Mouse (Mus musculus): Measurements from ENCODE around the gene Osbpl11. TPM values are rescaled to one million over a fixed set of nuclear protein-coding genes. Genes with fewer than 3 reads are reported as not detected.
"Not testable (repeated sequence)": the region's sequence is repeated elsewhere in the genome, so short reads cannot be mapped to it uniquely, and the experiment has no call there.

The Osbpl11 gene
- polyA plus RNA-seq, 1 experiment from 2014 or later = 23.8 TPM

- ATAC-seq (replicated peaks; ENCODE audit: insufficient number of reproducible peaks, low FRiP score, low TSS enrichment, low read depth) (no peak), DNase-seq (ENCODE audit: low spot score) (peak; percentile 66)
- no peaks in the 10 kb centered on the region for H3K27me3 ChIP-seq (ENCODE audit: control insufficient read depth, insufficient read depth, low read length)
- 58% methylated on average over 2 of the region's 2 CpGs for WGBS
- no peaks in the 10 kb centered on the region for H3K4me1 ChIP-seq (ENCODE audit: control insufficient read depth, insufficient read depth, low read length)
- no peaks in the 10 kb centered on the region for H3K36me3 ChIP-seq (replicated peaks; ENCODE audit: control insufficient read depth, insufficient read depth, low read depth, low read length)
- no peak overlapping the region for H3K9ac ChIP-seq (replicated peaks; ENCODE audit: low read length)
- H3K27ac ChIP-seq (replicated peaks; ENCODE audit: low read depth, low read length) = no peak overlapping the region
- H3K9me3 ChIP-seq (replicated peaks; ENCODE audit: control insufficient read depth, low read length) = no peaks in the 10 kb centered on the region
- H3K4me3 ChIP-seq (ENCODE audit: low read depth, low read length) = no peak overlapping the region
- no peak overlapping the region for H3K4me2 ChIP-seq (ENCODE audit: low read depth, low read length)
Observed at GRCm38 (mm10) chr16:33193649-33194048, 8.8 kb downstream of the Osbpl11 start.

GRCm38 (mm10) chr16:33195686-33196313 lies 10.9 kb downstream of the Osbpl11 start:
- Histone ChIP-seq H3K4me2 (ENCODE audit: low read depth, low read length) (no peak overlapping the region), H3K4me3 (ENCODE audit: low read depth, low read length) (no peak overlapping the region), H3K27ac (replicated peaks; ENCODE audit: low read depth, low read length) (no peak overlapping the region), H3K9ac (replicated peaks; ENCODE audit: low read length) (no peak overlapping the region), H3K9me3 (replicated peaks; ENCODE audit: control insufficient read depth, low read length) (no peaks in the 10 kb centered on the region), H3K36me3 (replicated peaks; ENCODE audit: control insufficient read depth, insufficient read depth, low read depth, low read length) (no peaks in the 10 kb centered on the region), H3K27me3 (ENCODE audit: control insufficient read depth, insufficient read depth, low read length) (no peaks in the 10 kb centered on the region), H3K4me1 (ENCODE audit: control insufficient read depth, insufficient read depth, low read length) (no peaks in the 10 kb centered on the region)
- ATAC-seq (replicated peaks; ENCODE audit: insufficient number of reproducible peaks, low FRiP score, low TSS enrichment, low read depth) (no peak), DNase-seq (ENCODE audit: low spot score) (peak; percentile 22)
- 71% methylated on average over 4 of the region's 5 CpGs for WGBS

GRCm38 (mm10) chr16:33196578-33196977 lies 11.7 kb downstream of the Osbpl11 start:
- Histone ChIP-seq H3K9me3 (replicated peaks; ENCODE audit: control insufficient read depth, low read length) (no peaks in the 10 kb centered on the region), H3K27me3 (ENCODE audit: control insufficient read depth, insufficient read depth, low read length) (no peaks in the 10 kb centered on the region), H3K36me3 (replicated peaks; ENCODE audit: control insufficient read depth, insufficient read depth, low read depth, low read length) (no peaks in the 10 kb centered on the region), H3K4me1 (ENCODE audit: control insufficient read depth, insufficient read depth, low read length) (no peaks in the 10 kb centered on the region), H3K4me2 (ENCODE audit: low read depth, low read length) (no peak overlapping the region), H3K27ac (replicated peaks; ENCODE audit: low read depth, low read length) (no peak overlapping the region), H3K4me3 (ENCODE audit: low read depth, low read length) (no peak overlapping the region), H3K9ac (replicated peaks; ENCODE audit: low read length) (no peak overlapping the region)
- WGBS = 88% methylated on average over 6 of the region's 6 CpGs
- no peak for ATAC-seq (replicated peaks; ENCODE audit: insufficient number of reproducible peaks, low FRiP score, low TSS enrichment, low read depth)
- DNase-seq (ENCODE audit: low spot score) = no peak

- Histone ChIP-seq H3K27me3 (ENCODE audit: control insufficient read depth, insufficient read depth, low read length) (no peaks in the 10 kb centered on the region), H3K27ac (replicated peaks; ENCODE audit: low read depth, low read length) (no peak overlapping the region), H3K4me1 (ENCODE audit: control insufficient read depth, insufficient read depth, low read length) (no peaks in the 10 kb centered on the region), H3K36me3 (replicated peaks; ENCODE audit: control insufficient read depth, insufficient read depth, low read depth, low read length) (no peaks in the 10 kb centered on the region), H3K9ac (replicated peaks; ENCODE audit: low read length) (no peak overlapping the region), H3K9me3 (replicated peaks; ENCODE audit: control insufficient read depth, low read length) (no peaks in the 10 kb centered on the region), H3K4me3 (ENCODE audit: low read depth, low read length) (no peak overlapping the region), H3K4me2 (ENCODE audit: low read depth, low read length) (no peak overlapping the region)
- DNase-seq (ENCODE audit: low spot score) (no peak), ATAC-seq (replicated peaks; ENCODE audit: insufficient number of reproducible peaks, low FRiP score, low TSS enrichment, low read depth) (no peak)
- WGBS = 94% methylated on average over 8 of the region's 8 CpGs
Observed at GRCm38 (mm10) chr16:33200589-33200988, 15.7 kb downstream of the Osbpl11 start.

GRCm38 (mm10) chr16:33210812-33211211 lies 25.9 kb downstream of the Osbpl11 start:
- no peak for ATAC-seq (replicated peaks; ENCODE audit: insufficient number of reproducible peaks, low FRiP score, low TSS enrichment, low read depth)

GRCm38 (mm10) chr16:33216313-33217003 lies 31.6 kb downstream of the Osbpl11 start:
- ATAC-seq (replicated peaks; ENCODE audit: insufficient number of reproducible peaks, low FRiP score, low TSS enrichment, low read depth) (no peak), DNase-seq (ENCODE audit: low spot score) (no peak)
- Histone ChIP-seq H3K9ac (replicated peaks; ENCODE audit: low read length) (no peak overlapping the region), H3K27ac (replicated peaks; ENCODE audit: low read depth, low read length) (no peak overlapping the region), H3K4me3 (ENCODE audit: low read depth, low read length) (no peak overlapping the region), H3K4me2 (ENCODE audit: low read depth, low read length) (no peak overlapping the region), H3K27me3 (ENCODE audit: control insufficient read depth, insufficient read depth, low read length) (no peaks in the 10 kb centered on the region), H3K4me1 (ENCODE audit: control insufficient read depth, insufficient read depth, low read length) (no peaks in the 10 kb centered on the region), H3K36me3 (replicated peaks; ENCODE audit: control insufficient read depth, insufficient read depth, low read depth, low read length) (0 out of 2 replicates have a peak, but pooled peaks cover 2% of the 10 kb centered on the region), H3K9me3 (replicated peaks; ENCODE audit: control insufficient read depth, low read length) (no peaks in the 10 kb centered on the region)
- WGBS = 82% methylated on average over 9 of the region's 9 CpGs

More at GRCm38 (mm10) chr16:33210812-33211211, 25.9 kb downstream of the Osbpl11 start:
- Histone ChIP-seq H3K27me3 (ENCODE audit: control insufficient read depth, insufficient read depth, low read length) (no peaks in the 10 kb centered on the region), H3K27ac (replicated peaks; ENCODE audit: low read depth, low read length) (no peak overlapping the region), H3K9ac (replicated peaks; ENCODE audit: low read length) (no peak overlapping the region), H3K4me1 (ENCODE audit: control insufficient read depth, insufficient read depth, low read length) (no peaks in the 10 kb centered on the region), H3K9me3 (replicated peaks; ENCODE audit: control insufficient read depth, low read length) (no peaks in the 10 kb centered on the region), H3K4me3 (ENCODE audit: low read depth, low read length) (no peak overlapping the region), H3K4me2 (ENCODE audit: low read depth, low read length) (no peak overlapping the region), H3K36me3 (replicated peaks; ENCODE audit: control insufficient read depth, insufficient read depth, low read depth, low read length) (peaks cover 7% of the 10 kb centered on the region)
- WGBS = 78% methylated on average over 2 of the region's 2 CpGs
- no peak for DNase-seq (ENCODE audit: low spot score)

- H3K4me1 ChIP-seq (ENCODE audit: control insufficient read depth, insufficient read depth, low read length); H3K9me3 ChIP-seq (replicated peaks; ENCODE audit: control insufficient read depth, low read length); DNase-seq (ENCODE audit: low spot score); H3K36me3 ChIP-seq (replicated peaks; ENCODE audit: control insufficient read depth, insufficient read depth, low read depth, low read length); ATAC-seq (replicated peaks; ENCODE audit: insufficient number of reproducible peaks, low FRiP score, low TSS enrichment, low read depth); H3K4me3 ChIP-seq (ENCODE audit: low read depth, low read length); H3K4me2 ChIP-seq (ENCODE audit: low read depth, low read length); H3K27ac ChIP-seq (replicated peaks; ENCODE audit: low read depth, low read length); H3K9ac ChIP-seq (replicated peaks; ENCODE audit: low read length); H3K27me3 ChIP-seq (ENCODE audit: control insufficient read depth, insufficient read depth, low read length): not testable (repeated sequence)
- 63% methylated on average over 3 of the region's 3 CpGs for WGBS
Observed at GRCm38 (mm10) chr16:33217553-33218085, 32.7 kb downstream of the Osbpl11 start.

GRCm38 (mm10) chr16:33222482-33222881 lies 37.6 kb downstream of the Osbpl11 start:
- ATAC-seq (replicated peaks; ENCODE audit: insufficient number of reproducible peaks, low FRiP score, low TSS enrichment, low read depth) (no peak), DNase-seq (ENCODE audit: low spot score) (no peak)
- H3K36me3 ChIP-seq (replicated peaks; ENCODE audit: control insufficient read depth, insufficient read depth, low read depth, low read length) = no peaks in the 10 kb centered on the region; the same call in 1 of the 2 replicates
- H3K9ac ChIP-seq (replicated peaks; ENCODE audit: low read length) = no peak overlapping the region
- no peaks in the 10 kb centered on the region for H3K9me3 ChIP-seq (replicated peaks; ENCODE audit: control insufficient read depth, low read length)
- 85% methylated on average over 3 of the region's 3 CpGs for WGBS
- H3K27me3 ChIP-seq (ENCODE audit: control insufficient read depth, insufficient read depth, low read length) = no peaks in the 10 kb centered on the region
- H3K4me2 ChIP-seq (ENCODE audit: low read depth, low read length) = no peak overlapping the region
- no peaks in the 10 kb centered on the region for H3K4me1 ChIP-seq (ENCODE audit: control insufficient read depth, insufficient read depth, low read length)
- H3K4me3 ChIP-seq (ENCODE audit: low read depth, low read length) = no peak overlapping the region
- no peak overlapping the region for H3K27ac ChIP-seq (replicated peaks; ENCODE audit: low read depth, low read length)

Data from embryonic facial prominence, embryonic 11.5 days (tissue).